Mouse (Mus musculus): Measurements from ENCODE around the gene Hoxd9. TPM values are rescaled to one million over a fixed set of nuclear protein-coding genes. Genes with fewer than 3 reads are reported as not detected.

The Hoxd9 gene
- polyA plus RNA-seq, 1 experiment from 2014 or later, result 0.34 TPM

DNA sequence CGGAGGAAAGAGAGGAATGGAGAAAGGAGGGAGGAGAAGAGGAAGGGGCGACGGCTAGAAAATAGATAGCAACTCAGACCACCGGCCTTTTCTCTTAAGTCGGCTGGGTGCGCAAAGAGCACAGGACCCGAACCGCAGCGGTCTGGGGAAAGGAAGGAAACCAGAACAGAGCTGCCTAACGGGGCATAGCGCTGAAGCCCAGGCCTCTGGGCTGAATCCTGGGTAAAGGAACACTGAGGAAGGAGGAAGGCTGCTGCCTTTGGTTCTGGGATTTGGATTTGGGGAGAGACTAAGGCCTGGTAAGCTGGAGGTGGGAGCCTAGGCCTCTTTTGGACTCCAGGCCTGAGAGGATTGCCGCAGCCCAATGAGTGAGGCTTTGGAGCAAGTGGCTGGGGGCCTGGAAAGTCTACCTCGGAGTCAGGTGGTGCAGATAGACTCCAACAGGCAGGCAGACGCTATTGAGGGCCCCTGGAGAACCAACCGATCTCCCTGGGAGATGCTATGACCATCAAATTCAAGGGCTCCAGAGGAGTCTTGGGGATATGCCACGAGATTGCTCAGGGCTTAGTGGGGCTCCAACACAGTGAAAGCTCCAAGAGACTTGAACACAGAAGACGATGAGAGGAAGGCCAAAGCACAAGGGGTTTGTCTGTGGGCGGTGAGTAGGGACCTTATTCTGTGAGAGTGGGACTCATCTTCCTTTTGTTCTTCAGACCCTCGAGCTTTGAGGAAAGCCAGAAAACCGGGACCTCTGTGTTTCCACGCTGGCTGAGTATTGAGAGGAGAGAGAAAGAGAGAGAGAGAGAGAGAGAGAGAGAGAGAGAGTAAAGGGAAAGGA lies 16.7 kb upstream of the Hoxd9 start:
- Histone ChIP-seq H3K27ac (replicated peaks) (no peak overlapping the region), H3K36me3 (ENCODE audit: control insufficient read depth, insufficient read depth, low read length) (no peaks in the 10 kb centered on the region), H3K4me1 (replicated peaks; ENCODE audit: control insufficient read depth, insufficient read depth) (no peaks in the 10 kb centered on the region), H3K27me3 (ENCODE audit: control insufficient read depth, insufficient read depth, low read length) (peaks cover 52% of the 10 kb centered on the region), H3K9ac (ENCODE audit: low read length) (no peak overlapping the region), H3K4me2 (replicated peaks; ENCODE audit: low read depth) (no peak overlapping the region), H3K9me3 (ENCODE audit: control insufficient read depth, low read length) (no peaks in the 10 kb centered on the region), H3K4me3 (ENCODE audit: low read depth, low read length) (no peak overlapping the region)
- DNase-seq (ENCODE audit: low spot score) (peak; percentile 11), ATAC-seq (ENCODE audit: low FRiP score, low TSS enrichment) (no peak)
- WGBS, result 5% methylated on average over 21 of the region's 21 CpGs
- no peak for TF ChIP-seq EP300 (optimal IDR thresholded peaks at IDR 0.05)
- no peak for TF ChIP-seq CTCF (IDR thresholded peaks at IDR 0.05; ENCODE audit: low read depth)

DNA sequence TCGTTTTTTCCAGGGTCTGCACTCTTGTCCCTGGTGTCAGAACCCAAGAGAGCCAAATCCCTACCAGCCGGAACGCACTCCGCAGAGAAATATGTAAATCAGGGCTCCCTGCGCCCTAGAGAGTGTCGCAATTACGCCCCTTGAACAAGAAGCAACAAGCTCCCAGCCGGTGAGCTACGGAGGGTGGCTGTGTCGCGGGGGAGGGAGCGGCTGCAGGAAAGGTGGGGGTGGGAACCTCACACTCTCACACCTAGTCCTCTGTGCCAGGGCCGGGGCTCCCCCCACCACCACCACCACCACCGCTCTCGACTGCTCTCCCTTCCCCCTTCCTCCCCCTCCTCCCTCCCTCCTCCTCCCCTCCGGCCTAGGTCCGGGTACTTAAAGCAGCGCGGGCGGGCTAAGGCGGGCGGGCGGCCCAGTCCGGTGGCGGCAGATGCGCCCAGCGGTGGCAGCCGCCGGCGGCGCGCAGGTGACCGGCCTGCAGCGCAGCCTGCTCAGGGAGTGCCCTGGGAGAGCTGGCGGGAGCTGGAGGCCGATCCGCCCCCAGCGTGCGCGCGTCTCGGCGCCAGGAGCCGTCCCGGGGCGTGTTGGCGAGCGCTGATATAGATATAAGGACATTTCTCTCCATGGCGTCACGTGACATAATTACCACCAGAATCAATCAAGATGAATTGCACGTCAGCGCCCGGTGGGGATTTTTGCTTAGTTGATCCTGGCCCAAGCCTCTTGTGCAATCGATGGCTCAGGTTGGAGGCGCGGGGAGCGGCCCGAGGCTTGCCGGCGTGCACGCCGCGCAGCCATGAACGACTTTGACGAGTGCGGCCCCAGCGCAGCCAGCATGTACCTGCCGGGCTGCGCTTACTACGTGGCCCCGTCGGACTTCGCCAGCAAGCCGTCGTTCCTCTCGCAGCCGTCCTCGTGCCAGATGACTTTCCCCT lies 15.7 kb upstream of the Hoxd9 start:
- Histone ChIP-seq H3K9ac (ENCODE audit: low read length) (no peak overlapping the region), H3K27me3 (ENCODE audit: control insufficient read depth, insufficient read depth, low read length) (peaks cover 57% of the 10 kb centered on the region), H3K36me3 (ENCODE audit: control insufficient read depth, insufficient read depth, low read length) (no peaks in the 10 kb centered on the region), H3K4me2 (replicated peaks; ENCODE audit: low read depth) (peak overlapping the region; percentile 35), H3K4me1 (replicated peaks; ENCODE audit: control insufficient read depth, insufficient read depth) (no peaks in the 10 kb centered on the region), H3K27ac (replicated peaks) (no peak overlapping the region), H3K9me3 (ENCODE audit: control insufficient read depth, low read length) (no peaks in the 10 kb centered on the region), H3K4me3 (ENCODE audit: low read depth, low read length) (peak overlapping the region; percentile 23)
- TF ChIP-seq CTCF (IDR thresholded peaks at IDR 0.05; ENCODE audit: low read depth), result no peak
- TF ChIP-seq EP300 (optimal IDR thresholded peaks at IDR 0.05), result no peak
- 1% methylated on average over 58 of the region's 78 CpGs for WGBS
- DNase-seq (ENCODE audit: low spot score) (peak; percentile 20), ATAC-seq (ENCODE audit: low FRiP score, low TSS enrichment) (peak; percentile 43)

DNA sequence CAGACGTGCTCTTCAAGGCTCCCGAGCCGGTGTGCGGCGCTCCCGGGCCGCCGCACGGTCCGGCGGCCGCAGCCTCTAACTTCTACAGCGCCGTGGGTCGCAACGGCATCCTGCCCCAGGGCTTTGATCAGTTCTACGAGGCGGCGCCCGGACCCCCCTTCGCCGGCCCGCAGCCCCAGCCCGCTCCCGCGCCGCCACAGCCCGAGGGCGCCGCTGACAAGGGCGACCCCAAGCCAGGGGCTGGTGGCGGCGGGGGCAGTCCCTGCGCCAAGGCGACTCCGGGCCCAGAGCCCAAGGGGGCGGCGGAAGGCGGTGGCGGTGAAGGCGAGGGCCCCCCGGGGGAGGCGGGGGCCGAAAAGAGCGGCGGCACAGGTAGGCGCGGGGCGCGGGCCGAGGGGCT lies 14.7 kb upstream of the Hoxd9 start:
- no peak overlapping the region for H3K9ac ChIP-seq (ENCODE audit: low read length)
- 2% methylated on average over 30 of the region's 51 CpGs for WGBS
- H3K4me1 ChIP-seq (replicated peaks; ENCODE audit: control insufficient read depth, insufficient read depth), result no peaks in the 10 kb centered on the region
- DNase-seq (ENCODE audit: low spot score) (no peak), ATAC-seq (ENCODE audit: low FRiP score, low TSS enrichment) (peak; percentile 33; the same call in 1 of the 2 replicates)
- no peak for TF ChIP-seq EP300 (optimal IDR thresholded peaks at IDR 0.05)
- no peaks in the 10 kb centered on the region for H3K36me3 ChIP-seq (ENCODE audit: control insufficient read depth, insufficient read depth, low read length)
- peak overlapping the region; percentile 23 for H3K4me3 ChIP-seq (ENCODE audit: low read depth, low read length)
- H3K27me3 ChIP-seq (ENCODE audit: control insufficient read depth, insufficient read depth, low read length), result peaks cover 60% of the 10 kb centered on the region
- peak overlapping the region; percentile 35; the same call in 1 of the 2 replicates for H3K4me2 ChIP-seq (replicated peaks; ENCODE audit: low read depth)
- no peaks in the 10 kb centered on the region for H3K9me3 ChIP-seq (ENCODE audit: control insufficient read depth, low read length)
- no peak overlapping the region for H3K27ac ChIP-seq (replicated peaks)

DNA sequence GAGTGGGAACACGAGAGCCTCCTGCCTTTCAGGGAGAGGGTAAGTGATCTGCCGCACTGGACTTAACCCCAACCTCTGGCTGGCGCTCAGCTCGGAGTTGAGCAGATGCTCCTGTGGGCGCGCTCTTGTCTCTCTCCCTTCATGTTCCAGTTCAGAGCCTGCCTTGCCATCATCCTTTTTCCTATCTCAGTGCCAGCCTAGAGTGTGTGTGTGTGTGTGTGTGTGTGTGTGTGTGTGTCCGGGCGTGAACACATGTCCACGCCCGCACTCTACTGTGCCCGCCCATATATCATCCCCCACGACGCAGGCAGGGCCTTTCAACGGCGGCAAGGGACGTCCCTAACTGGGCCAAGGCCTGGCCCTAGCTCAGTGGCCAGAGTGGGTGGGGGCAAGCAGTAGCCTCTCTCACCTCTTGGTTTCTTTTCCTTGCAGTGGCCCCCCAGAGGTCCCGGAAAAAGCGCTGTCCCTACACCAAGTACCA lies 14.0 kb upstream of the Hoxd9 start:
- no peak overlapping the region for H3K4me2 ChIP-seq (replicated peaks; ENCODE audit: low read depth)
- DNase-seq (ENCODE audit: low spot score), result peak; percentile 13
- H3K4me3 ChIP-seq (ENCODE audit: low read depth, low read length), result no peak overlapping the region
- H3K27ac ChIP-seq (replicated peaks), result no peak overlapping the region
- ATAC-seq (ENCODE audit: low FRiP score, low TSS enrichment), result no peak; the same call in 1 of the 2 replicates
- WGBS, result 2% methylated on average over 18 of the region's 18 CpGs
- H3K4me1 ChIP-seq (replicated peaks; ENCODE audit: control insufficient read depth, insufficient read depth), result no peaks in the 10 kb centered on the region
- no peaks in the 10 kb centered on the region for H3K9me3 ChIP-seq (ENCODE audit: control insufficient read depth, low read length)
- TF ChIP-seq EP300 (optimal IDR thresholded peaks at IDR 0.05) (no peak), CTCF (IDR thresholded peaks at IDR 0.05; ENCODE audit: low read depth) (no peak)
- H3K36me3 ChIP-seq (ENCODE audit: control insufficient read depth, insufficient read depth, low read length), result no peaks in the 10 kb centered on the region
- H3K9ac ChIP-seq (ENCODE audit: low read length), result no peak overlapping the region
- H3K27me3 ChIP-seq (ENCODE audit: control insufficient read depth, insufficient read depth, low read length), result peaks cover 57% of the 10 kb centered on the region

DNA sequence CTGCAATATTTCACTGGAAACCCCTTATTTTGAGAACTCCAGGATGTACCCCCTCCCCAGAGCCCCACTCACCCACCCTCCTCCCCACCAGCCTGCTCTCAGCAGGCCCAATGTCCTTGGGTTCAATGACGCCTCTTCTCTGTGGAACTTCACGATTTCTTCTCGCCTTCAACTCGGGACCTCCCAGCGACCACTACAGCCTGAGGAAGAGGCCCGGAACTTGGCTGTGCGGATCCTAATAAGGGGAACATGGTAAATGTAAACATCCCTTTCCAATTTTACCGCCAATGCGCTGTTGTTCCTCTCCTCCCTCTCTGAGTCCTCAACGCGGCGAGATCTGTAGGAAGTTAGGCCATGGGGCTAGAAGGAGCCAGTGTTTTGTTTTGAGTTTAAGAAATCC lies 13.4 kb upstream of the Hoxd9 start:
- ATAC-seq (ENCODE audit: low FRiP score, low TSS enrichment) (no peak), DNase-seq (ENCODE audit: low spot score) (peak; percentile 11)
- Histone ChIP-seq H3K4me1 (replicated peaks; ENCODE audit: control insufficient read depth, insufficient read depth) (no peaks in the 10 kb centered on the region), H3K9me3 (ENCODE audit: control insufficient read depth, low read length) (no peaks in the 10 kb centered on the region), H3K9ac (ENCODE audit: low read length) (no peak overlapping the region), H3K27me3 (ENCODE audit: control insufficient read depth, insufficient read depth, low read length) (peaks cover 54% of the 10 kb centered on the region), H3K4me2 (replicated peaks; ENCODE audit: low read depth) (no peak overlapping the region), H3K4me3 (ENCODE audit: low read depth, low read length) (no peak overlapping the region), H3K36me3 (ENCODE audit: control insufficient read depth, insufficient read depth, low read length) (no peaks in the 10 kb centered on the region), H3K27ac (replicated peaks) (no peak overlapping the region)
- 4% methylated on average over 12 of the region's 12 CpGs for WGBS
- no peak for TF ChIP-seq CTCF (IDR thresholded peaks at IDR 0.05; ENCODE audit: low read depth)
